In the genomic region with DNA sequence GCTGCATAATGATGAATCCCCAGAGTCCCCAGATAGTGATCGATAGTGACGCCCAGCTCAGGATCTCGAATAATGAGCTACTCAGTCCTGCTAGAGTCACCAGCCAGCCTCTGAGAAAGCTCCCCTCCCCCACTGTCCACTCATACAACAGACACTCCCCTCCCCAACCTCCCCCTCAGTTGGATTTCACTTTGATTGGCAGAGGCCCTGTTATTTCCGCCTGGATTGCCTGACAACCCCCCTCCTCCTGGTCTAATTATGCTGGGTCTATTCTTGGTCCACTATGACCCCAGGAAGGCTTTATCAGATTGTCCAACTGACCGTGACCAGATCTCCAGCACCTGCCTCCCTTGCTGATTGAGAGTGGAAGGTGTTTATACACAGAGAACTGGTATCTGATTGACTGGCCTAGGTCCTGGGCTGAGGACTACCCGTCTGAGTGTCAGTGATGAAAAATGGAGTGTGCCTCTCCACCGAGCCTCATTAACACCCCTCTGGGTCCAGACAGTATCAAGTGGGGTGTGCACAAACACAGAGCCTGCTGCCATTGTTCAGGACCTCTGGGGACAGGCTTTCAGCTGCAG, we compare ENCODE assay signal across 9 mouse cellular contexts. TPM values are rescaled to one million over a fixed set of nuclear protein-coding genes. Genes with fewer than 3 reads are reported as not detected.
DNase-seq lines count a peak whose midpoint lies in the region; ATAC-seq and TF ChIP-seq lines count a peak whose summit lies in the region.
"Had no signal": no experiment of that assay in that cellular context is flagged by ENCODE, and none has a peak within 500 bp of the region (broad histone marks: within the 10 kb centered on the region; RNA-seq: fewer than 3 reads in every experiment).

No protein-coding gene starts in this region.

- H3K27me3 ChIP-seq in limb, embryonic 11.5 days (ENCODE audit: control insufficient read depth, insufficient read depth, low read length) = no peaks in the 10 kb centered on the region
- H3K27me3 ChIP-seq in limb, embryonic 10.5 days (ENCODE audit: low read depth, poor library complexity, severe bottlenecking) = no peaks in the 10 kb centered on the region
- no peaks in the 10 kb centered on the region for H3K27me3 ChIP-seq in forebrain, embryonic 15.5 days
- no peaks in the 10 kb centered on the region for H3K27me3 ChIP-seq in kidney, postnatal 0 days (ENCODE audit: insufficient read depth, low read length)
- no peaks in the 10 kb centered on the region for H3K27me3 ChIP-seq in liver, postnatal 0 days (ENCODE audit: insufficient read depth, low read length)

- H3K4me2 ChIP-seq in limb, embryonic 11.5 days (ENCODE audit: low read depth, severe bottlenecking) = no peak overlapping the region
- peak overlapping the region; percentile 17; the same call in 1 of the 2 replicates for H3K4me2 ChIP-seq in forebrain, embryonic 15.5 days (replicated peaks)
- peak overlapping the region; percentile 29 for H3K4me2 ChIP-seq in kidney, postnatal 0 days (ENCODE audit: low read length)
- H3K4me2 ChIP-seq in liver, postnatal 0 days (ENCODE audit: low read depth, low read length) = no peak overlapping the region

- TF ChIP-seq CTCF in kidney, postnatal 0 days (IDR thresholded peaks at IDR 0.05; ENCODE audit: low read depth) = no peak
- TF ChIP-seq CTCF in liver, postnatal 0 days (IDR thresholded peaks at IDR 0.05; ENCODE audit: low read depth) = no peak

- DNase-seq in limb, embryonic 11.5 days (ENCODE audit: low spot score) = no peak
- no peak for DNase-seq in limb, embryonic 10.5 days (ENCODE audit: low spot score)
- peak; percentile 80 for DNase-seq in kidney, postnatal 0 days (ENCODE audit: low spot score)
- DNase-seq in retina, postnatal 1 day = peak; percentile 98
- no peak for DNase-seq in adrenal gland, postnatal 4 days (ENCODE audit: low spot score in 2 of 2)
- no peak for DNase-seq in cerebellum, adult 9-10 months
- DNase-seq in liver, postnatal 0 days = no peak
- DNase-seq: cerebellum, postnatal 25 days had no signal

- no peaks in the 10 kb centered on the region for H3K36me3 ChIP-seq in limb, embryonic 11.5 days (ENCODE audit: control insufficient read depth, insufficient read depth, low read length)
- H3K36me3 ChIP-seq in limb, embryonic 10.5 days = no peaks in the 10 kb centered on the region
- no peaks in the 10 kb centered on the region for H3K36me3 ChIP-seq in forebrain, embryonic 15.5 days
- no peaks in the 10 kb centered on the region for H3K36me3 ChIP-seq in kidney, postnatal 0 days (ENCODE audit: insufficient read depth, low read length)
- no peaks in the 10 kb centered on the region for H3K36me3 ChIP-seq in liver, postnatal 0 days (replicated peaks; ENCODE audit: insufficient read depth, low read length)

- H3K9ac ChIP-seq in limb, embryonic 11.5 days (ENCODE audit: low read length) = no peak overlapping the region
- no peak overlapping the region for H3K9ac ChIP-seq in forebrain, embryonic 15.5 days (replicated peaks)
- no peak overlapping the region for H3K9ac ChIP-seq in kidney, postnatal 0 days (ENCODE audit: low read depth, low read length)
- H3K9ac ChIP-seq in liver, postnatal 0 days (replicated peaks) = no peak overlapping the region

- no peak overlapping the region for H3K4me3 ChIP-seq in limb, embryonic 11.5 days (ENCODE audit: low read depth, low read length)
- H3K4me3 ChIP-seq in limb, embryonic 10.5 days = no peak overlapping the region
- no peak overlapping the region for H3K4me3 ChIP-seq in forebrain, embryonic 15.5 days
- H3K4me3 ChIP-seq in kidney, postnatal 0 days (replicated peaks; ENCODE audit: low read depth, low read length) = no peak overlapping the region
- no peak overlapping the region for H3K4me3 ChIP-seq in liver, postnatal 0 days (ENCODE audit: low read depth, low read length)

- WGBS in limb, embryonic 11.5 days = 23% methylated on average over 7 of the region's 7 CpGs
- 27% methylated on average over 7 of the region's 7 CpGs for WGBS in limb, embryonic 10.5 days
- under 1% methylated on average over 7 of the region's 7 CpGs for WGBS in forebrain, embryonic 15.5 days
- 14% methylated on average over 7 of the region's 7 CpGs for WGBS in kidney, postnatal 0 days
- WGBS in liver, postnatal 0 days (ENCODE audit: insufficient replicate concordance) = 46% methylated on average over 7 of the region's 7 CpGs

- H3K27ac ChIP-seq in limb, embryonic 11.5 days (replicated peaks; ENCODE audit: low read depth, low read length) = no peak overlapping the region
- no peak overlapping the region for H3K27ac ChIP-seq in limb, embryonic 10.5 days
- peak overlapping the region; percentile 38; the same call in 1 of the 2 replicates for H3K27ac ChIP-seq in forebrain, embryonic 15.5 days (replicated peaks)
- no peak overlapping the region for H3K27ac ChIP-seq in kidney, postnatal 0 days
- no peak overlapping the region for H3K27ac ChIP-seq in liver, postnatal 0 days (ENCODE audit: low read depth)

- TF ChIP-seq EP300 in liver, postnatal 0 days (IDR thresholded peaks at IDR 0.05; ENCODE audit: low read depth) = no peak

- no peaks in the 10 kb centered on the region for H3K9me3 ChIP-seq in limb, embryonic 11.5 days (ENCODE audit: control insufficient read depth, low read length)
- H3K9me3 ChIP-seq in limb, embryonic 10.5 days (replicated peaks) = no peaks in the 10 kb centered on the region
- no peaks in the 10 kb centered on the region for H3K9me3 ChIP-seq in forebrain, embryonic 15.5 days
- no peaks in the 10 kb centered on the region for H3K9me3 ChIP-seq in kidney, postnatal 0 days (replicated peaks; ENCODE audit: low read length)
- no peaks in the 10 kb centered on the region for H3K9me3 ChIP-seq in liver, postnatal 0 days (ENCODE audit: low read length)

- ATAC-seq in limb, embryonic 11.5 days (ENCODE audit: insufficient number of reproducible peaks, low FRiP score, low TSS enrichment, low read depth) = 0 out of 2 replicates have a peak, but pooled peaks have one; percentile 31
- ATAC-seq in forebrain, embryonic 15.5 days (replicated peaks) = peak; percentile 83
- ATAC-seq in kidney, postnatal 0 days (replicated peaks; ENCODE audit: low FRiP score, low read depth) = peak; percentile 84
- ATAC-seq in liver, postnatal 0 days = no peak

- peaks cover 26% of the 10 kb centered on the region for H3K4me1 ChIP-seq in limb, embryonic 11.5 days (ENCODE audit: control insufficient read depth, insufficient read depth, low read length)
- H3K4me1 ChIP-seq in limb, embryonic 10.5 days = peaks cover 50% of the 10 kb centered on the region
- peaks cover 12% of the 10 kb centered on the region for H3K4me1 ChIP-seq in forebrain, embryonic 15.5 days
- peaks cover 20% of the 10 kb centered on the region for H3K4me1 ChIP-seq in kidney, postnatal 0 days (replicated peaks; ENCODE audit: insufficient read depth, low read length)
- peaks cover 10% of the 10 kb centered on the region for H3K4me1 ChIP-seq in liver, postnatal 0 days (ENCODE audit: insufficient read depth)

RNA-seq across cellular contexts. Expression of gene Abtb2, which starts 59.3 kb away (rescaled TPM):
- polyA plus RNA-seq in limb, embryonic 11.5 days (2014; fragmentation: Nextera tagmentation; extraction: Ambion mirVana) = 11.5 and 11.6 TPM in 2 replicates
- polyA plus RNA-seq in limb, embryonic 10.5 days (2016; fragmentation: Nextera tagmentation; extraction: Ambion mirVana) = 14.2 and 17.6 TPM in 2 replicates
- polyA plus RNA-seq in forebrain, embryonic 15.5 days (2015; fragmentation: Nextera tagmentation; extraction: Ambion mirVana) = 7.4 TPM in 2 replicates
- polyA plus RNA-seq in kidney, postnatal 0 days (2015; fragmentation: Nextera tagmentation; extraction: Ambion mirVana) = 5.2 and 5.6 TPM in 2 replicates
- total RNA-seq in adrenal gland, postnatal 4 days (2021) = 10 to 100 TPM; 17.3 to 17.5 TPM
- 1.8 and 2.1 TPM in 2 replicates for polyA plus RNA-seq in liver, postnatal 0 days (2015; fragmentation: Nextera tagmentation; extraction: Ambion mirVana)

Comparison
In these comparisons a context has a peak if more than half of its experiments do, and no peak if none do; other contexts are left out.
1. DNase-seq: peak in kidney, postnatal 0 days (single experiment) and retina, postnatal 1 day (single experiment); none in limb, embryonic 11.5 days (single experiment), limb, embryonic 10.5 days (single experiment), adrenal gland, postnatal 4 days (0 of 2), cerebellum, adult 9-10 months (single experiment) and liver, postnatal 0 days (single experiment).
2. H3K4me2 ChIP-seq: peak in forebrain, embryonic 15.5 days (single experiment) and kidney, postnatal 0 days (single experiment); none in limb, embryonic 11.5 days (single experiment) and liver, postnatal 0 days (single experiment).